Mouse (Mus musculus): ENCODE measurements around the gene Sf3a2. TPM values are rescaled to one million over a fixed set of nuclear protein-coding genes. Genes with fewer than 3 reads are reported as not detected.
A peak's percentile ranks its signal among the peaks of the same experiment; 100 is the strongest.

Gene Sf3a2
- polyA plus RNA-seq, 1 experiment = 65.7 TPM

DNA sequence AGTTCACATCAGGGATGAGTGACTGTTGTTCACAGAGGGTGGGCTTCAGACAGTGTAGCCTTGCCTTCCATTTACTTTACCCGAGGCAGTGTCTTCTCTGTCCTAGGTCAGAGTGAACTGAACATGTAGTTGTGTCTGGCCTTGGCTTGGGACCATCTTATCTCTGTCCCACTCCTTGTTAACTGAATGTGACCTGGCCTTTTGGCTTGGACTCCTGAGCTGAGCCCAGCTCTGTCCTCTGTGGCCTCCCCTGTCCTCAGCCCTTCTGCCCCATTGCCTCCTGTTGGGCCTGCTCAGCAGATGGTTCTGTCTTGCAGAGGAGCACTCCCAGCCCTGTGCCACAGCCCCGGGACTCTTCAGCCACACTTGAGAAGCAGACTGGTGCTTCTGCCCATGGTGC is 10.5 kb upstream of the Sf3a2 start:
- Histone ChIP-seq H3K4me1 (ENCODE audit: control insufficient read depth, insufficient read depth, low read length) (no peaks in the 10 kb centered on the region; the same call in none of the 2 replicates), H3K36me3 (ENCODE audit: control insufficient read depth, insufficient read depth, low read length) (no peaks in the 10 kb centered on the region; the same call in none of the 2 replicates), H3K4me3 (ENCODE audit: control insufficient read depth, low read depth, low read length) (no peak overlapping the region), H3K27ac (ENCODE audit: control insufficient read depth, insufficient read depth, low read depth, low read length) (no peak overlapping the region), H3K27me3 (ENCODE audit: control insufficient read depth, insufficient read depth, low read length) (no peaks in the 10 kb centered on the region)
- no peak for TF ChIP-seq POLR2A (IDR thresholded peaks at IDR 0.05; ENCODE audit: control insufficient read depth, low read depth, low read length)
- TF ChIP-seq CTCF (IDR thresholded peaks at IDR 0.05; ENCODE audit: control insufficient read depth, insufficient read depth, insufficient replicate concordance, low read depth, low read length) = no peak

DNA sequence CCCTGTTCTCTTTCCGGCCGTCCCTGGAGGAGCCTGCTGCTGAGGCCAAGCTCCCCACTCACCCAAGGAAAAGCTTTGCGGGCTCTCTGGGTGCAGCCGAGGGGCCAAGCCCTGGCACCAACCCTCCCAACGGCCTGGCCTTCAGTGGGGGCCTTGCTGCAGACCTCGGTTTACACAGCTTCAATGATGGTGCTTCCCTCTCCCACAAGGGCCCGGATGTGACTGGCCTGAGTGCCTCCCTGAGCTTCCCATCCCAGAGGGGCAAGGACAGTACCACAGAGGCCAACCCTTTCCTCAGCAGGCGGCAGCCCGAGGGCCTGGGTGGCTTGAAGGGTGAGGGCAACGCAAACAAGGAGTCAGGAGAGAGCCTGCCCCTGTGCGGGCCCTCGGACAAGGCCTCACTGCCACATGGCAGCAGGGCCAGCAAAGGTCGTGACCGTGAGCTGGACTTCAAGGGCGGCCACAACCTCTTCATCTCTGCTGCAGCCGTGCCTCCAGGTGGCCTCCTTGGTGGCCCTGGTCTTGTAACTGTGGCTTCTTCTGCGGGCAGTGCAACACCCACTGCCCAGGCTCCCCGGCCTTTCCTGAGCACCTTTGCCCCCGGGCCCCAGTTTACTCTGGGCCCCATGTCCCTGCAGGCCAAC is 7.1 kb upstream of the Sf3a2 start:
- no peak for TF ChIP-seq POLR2A (IDR thresholded peaks at IDR 0.05; ENCODE audit: control insufficient read depth, low read depth, low read length)
- TF ChIP-seq CTCF (IDR thresholded peaks at IDR 0.05; ENCODE audit: control insufficient read depth, insufficient read depth, insufficient replicate concordance, low read depth, low read length) = no peak; the same call in 1 of the 2 replicates
- Histone ChIP-seq H3K27me3 (ENCODE audit: control insufficient read depth, insufficient read depth, low read length) (no peaks in the 10 kb centered on the region), H3K4me3 (ENCODE audit: control insufficient read depth, low read depth, low read length) (no peak overlapping the region), H3K36me3 (ENCODE audit: control insufficient read depth, insufficient read depth, low read length) (no peaks in the 10 kb centered on the region; the same call in 1 of the 2 replicates), H3K27ac (ENCODE audit: control insufficient read depth, insufficient read depth, low read depth, low read length) (no peak overlapping the region), H3K4me1 (ENCODE audit: control insufficient read depth, insufficient read depth, low read length) (no peaks in the 10 kb centered on the region; the same call in none of the 2 replicates)

DNA sequence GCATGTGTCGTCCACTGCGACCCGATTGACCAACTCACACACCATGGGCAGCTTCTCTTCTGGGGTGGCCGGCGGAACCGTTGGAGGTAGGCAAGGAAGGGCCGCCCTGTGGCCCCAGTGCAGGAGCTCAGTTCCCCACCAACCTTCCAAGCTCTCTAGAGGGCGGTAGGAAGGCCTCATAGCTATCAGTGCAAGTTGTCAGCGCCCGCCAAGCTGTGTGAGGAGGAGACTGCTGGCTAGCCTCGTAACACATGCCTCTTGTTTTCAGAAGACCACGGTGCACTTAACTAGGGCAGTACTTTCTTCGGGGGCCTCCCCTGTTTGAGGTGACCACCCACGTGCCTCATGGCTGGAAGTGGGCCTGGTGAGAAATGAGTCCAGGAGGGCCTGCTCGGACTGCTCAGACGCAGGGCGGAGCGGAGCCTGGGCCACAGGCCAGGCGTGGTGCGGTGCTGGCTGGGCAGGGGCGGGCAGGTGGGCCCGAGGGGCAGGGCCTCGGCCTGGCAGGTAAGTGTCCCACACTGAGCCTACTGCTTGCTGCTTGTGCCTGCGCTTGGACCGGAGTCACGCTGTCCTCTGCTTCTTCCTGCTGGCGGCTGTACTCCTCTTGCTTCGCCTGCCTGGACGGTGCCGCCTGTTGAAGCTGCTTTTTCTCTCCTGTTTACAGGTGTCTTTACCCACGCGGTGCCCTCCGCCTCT is 6.4 kb upstream of the Sf3a2 start:
- no peaks in the 10 kb centered on the region; the same call in none of the 2 replicates for H3K4me1 ChIP-seq (ENCODE audit: control insufficient read depth, insufficient read depth, low read length)
- no peak overlapping the region for H3K4me3 ChIP-seq (ENCODE audit: control insufficient read depth, low read depth, low read length)
- no peaks in the 10 kb centered on the region for H3K27me3 ChIP-seq (ENCODE audit: control insufficient read depth, insufficient read depth, low read length)
- no peak overlapping the region for H3K27ac ChIP-seq (ENCODE audit: control insufficient read depth, insufficient read depth, low read depth, low read length)
- TF ChIP-seq CTCF (IDR thresholded peaks at IDR 0.05; ENCODE audit: control insufficient read depth, insufficient read depth, insufficient replicate concordance, low read depth, low read length) = no peak
- no peak for TF ChIP-seq POLR2A (IDR thresholded peaks at IDR 0.05; ENCODE audit: control insufficient read depth, low read depth, low read length)
- no peaks in the 10 kb centered on the region; the same call in 1 of the 2 replicates for H3K36me3 ChIP-seq (ENCODE audit: control insufficient read depth, insufficient read depth, low read length)

DNA sequence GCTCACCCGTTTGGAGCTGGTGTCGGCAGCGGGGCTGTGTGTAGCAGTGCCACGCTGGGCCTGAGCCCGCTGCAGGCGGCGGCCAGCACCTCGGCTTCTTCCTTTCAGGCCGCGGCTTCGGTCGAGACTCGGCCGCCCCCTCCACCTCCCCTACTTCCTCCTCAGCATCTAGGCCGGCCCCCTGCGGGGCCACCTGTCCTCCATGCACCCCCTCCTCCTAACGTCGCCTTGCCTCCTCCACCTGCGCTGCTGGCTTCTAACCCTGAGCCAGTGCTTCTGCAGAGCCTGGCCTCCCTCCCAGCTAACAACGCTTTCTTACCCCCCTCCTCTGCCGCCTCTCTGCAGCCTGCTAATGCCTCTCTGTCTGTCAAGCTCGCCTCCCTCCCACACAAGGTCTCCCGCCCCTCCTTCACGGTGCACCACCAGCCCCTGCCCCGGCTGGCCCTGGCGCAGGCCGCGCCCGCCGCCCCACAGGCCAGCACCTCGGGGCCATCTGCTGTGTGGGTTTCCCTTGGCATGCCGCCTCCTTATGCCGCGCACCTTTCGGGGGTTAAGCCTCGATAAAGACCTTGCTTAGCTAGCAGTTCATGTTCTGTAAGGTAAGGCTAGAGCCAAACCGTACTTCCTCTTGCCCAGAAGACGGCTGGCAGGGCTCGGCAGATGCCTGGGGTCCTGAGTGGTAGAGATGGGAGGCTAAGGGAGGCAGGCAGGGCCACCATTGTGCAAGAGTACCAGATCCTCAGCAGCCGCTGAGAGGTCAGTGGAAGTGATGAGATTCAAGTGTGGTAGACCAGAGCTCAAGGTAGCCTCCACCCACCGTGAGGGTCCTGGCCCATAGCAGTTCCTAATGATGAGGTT is 5.6 kb upstream of the Sf3a2 start:
- no peaks in the 10 kb centered on the region; the same call in 1 of the 2 replicates for H3K36me3 ChIP-seq (ENCODE audit: control insufficient read depth, insufficient read depth, low read length)
- H3K27me3 ChIP-seq (ENCODE audit: control insufficient read depth, insufficient read depth, low read length) = no peaks in the 10 kb centered on the region
- H3K4me1 ChIP-seq (ENCODE audit: control insufficient read depth, insufficient read depth, low read length) = peaks cover 1% of the 10 kb centered on the region
- no peak overlapping the region for H3K27ac ChIP-seq (ENCODE audit: control insufficient read depth, insufficient read depth, low read depth, low read length)
- H3K4me3 ChIP-seq (ENCODE audit: control insufficient read depth, low read depth, low read length) = no peak overlapping the region
- TF ChIP-seq POLR2A (IDR thresholded peaks at IDR 0.05; ENCODE audit: control insufficient read depth, low read depth, low read length) (no peak), CTCF (IDR thresholded peaks at IDR 0.05; ENCODE audit: control insufficient read depth, insufficient read depth, insufficient replicate concordance, low read depth, low read length) (no peak)

DNA sequence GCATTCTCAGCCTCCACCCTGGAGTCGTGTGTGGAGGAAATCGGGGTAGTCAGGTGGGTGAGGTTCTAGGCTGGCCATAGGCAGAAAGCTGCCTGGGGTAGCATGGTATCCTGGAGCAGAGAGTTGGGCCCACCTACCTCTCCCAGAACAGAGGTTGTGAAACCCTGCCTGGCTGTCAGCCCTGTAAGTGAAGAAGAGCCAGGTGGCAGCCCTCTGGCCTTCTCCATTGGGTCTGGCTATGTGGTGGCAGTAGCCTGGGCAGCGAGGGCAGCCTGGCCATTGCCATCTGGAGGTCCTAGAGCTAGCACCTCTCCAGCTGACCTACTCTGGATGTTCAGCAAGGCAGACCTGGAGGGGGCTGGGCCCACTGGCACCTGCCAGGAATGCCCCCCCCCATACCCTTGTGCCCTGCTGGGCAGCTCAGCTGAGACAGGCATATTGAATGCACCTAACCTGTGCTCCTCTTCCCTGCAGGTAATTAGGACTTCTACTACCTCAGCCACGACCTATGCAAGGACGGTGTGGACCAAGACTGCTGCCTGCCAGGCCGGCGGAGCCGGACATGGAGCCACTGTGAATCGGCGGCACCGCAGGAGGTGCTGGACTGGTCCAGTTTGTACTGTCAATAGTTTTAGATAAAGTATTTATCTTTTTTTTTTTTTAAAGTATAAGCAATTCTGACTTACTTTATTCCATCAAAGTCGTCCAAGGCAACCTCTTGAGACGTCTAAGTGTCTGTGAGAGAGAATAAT is 4.8 kb upstream of the Sf3a2 start:
- Histone ChIP-seq H3K27me3 (ENCODE audit: control insufficient read depth, insufficient read depth, low read length) (no peaks in the 10 kb centered on the region), H3K27ac (ENCODE audit: control insufficient read depth, insufficient read depth, low read depth, low read length) (no peak overlapping the region), H3K4me1 (ENCODE audit: control insufficient read depth, insufficient read depth, low read length) (peaks cover 3% of the 10 kb centered on the region), H3K36me3 (ENCODE audit: control insufficient read depth, insufficient read depth, low read length) (no peaks in the 10 kb centered on the region; the same call in 1 of the 2 replicates), H3K4me3 (ENCODE audit: control insufficient read depth, low read depth, low read length) (no peak overlapping the region)
- no peak for TF ChIP-seq CTCF (IDR thresholded peaks at IDR 0.05; ENCODE audit: control insufficient read depth, insufficient read depth, insufficient replicate concordance, low read depth, low read length)
- TF ChIP-seq POLR2A (IDR thresholded peaks at IDR 0.05; ENCODE audit: control insufficient read depth, low read depth, low read length) = no peak

DNA sequence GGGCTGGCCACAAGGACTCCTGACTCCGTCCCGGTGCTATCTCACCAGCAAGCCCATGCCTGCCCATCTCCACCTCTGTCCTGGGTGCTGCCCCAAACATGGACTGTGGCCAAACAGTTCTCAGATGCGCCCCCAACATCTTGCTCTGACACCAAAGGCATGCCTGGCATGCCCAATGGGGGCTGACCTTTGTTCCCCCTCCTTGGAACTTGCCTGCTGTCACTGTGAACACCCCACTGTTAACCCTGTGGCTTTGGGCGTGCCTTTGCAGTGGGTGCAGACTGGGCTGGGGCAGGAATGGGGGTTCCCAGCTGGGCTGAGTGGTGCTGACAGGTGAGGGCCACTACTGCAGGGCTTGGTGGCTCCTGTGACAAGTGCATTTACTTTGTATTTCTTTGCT is 4.2 kb upstream of the Sf3a2 start:
- no peak overlapping the region for H3K4me3 ChIP-seq (ENCODE audit: control insufficient read depth, low read depth, low read length)
- peak; percentile 8; the same call in 1 of the 2 replicates for TF ChIP-seq POLR2A (IDR thresholded peaks at IDR 0.05; ENCODE audit: control insufficient read depth, low read depth, low read length)
- no peak for TF ChIP-seq CTCF (IDR thresholded peaks at IDR 0.05; ENCODE audit: control insufficient read depth, insufficient read depth, insufficient replicate concordance, low read depth, low read length)
- H3K36me3 ChIP-seq (ENCODE audit: control insufficient read depth, insufficient read depth, low read length) = no peaks in the 10 kb centered on the region; the same call in 1 of the 2 replicates
- H3K27ac ChIP-seq (ENCODE audit: control insufficient read depth, insufficient read depth, low read depth, low read length) = no peak overlapping the region
- peaks cover 3% of the 10 kb centered on the region for H3K4me1 ChIP-seq (ENCODE audit: control insufficient read depth, insufficient read depth, low read length)
- no peaks in the 10 kb centered on the region for H3K27me3 ChIP-seq (ENCODE audit: control insufficient read depth, insufficient read depth, low read length)
